Mouse (Mus musculus) testis, postnatal 14 days (tissue): Measurements from ENCODE around the gene Rarb.
"Not testable (repeated sequence)": the region's sequence is repeated elsewhere in the genome, so short reads cannot be mapped to it uniquely, and the experiment has no call there.

Source experiments
- DNase-seq: peaks from one replicate; pipeline ENCODE4 v3.0.0; 2021; ENCODE audit warnings: low spot score

Gene Rarb

GRCm38 (mm10) chr14:16818602-16819250 lies at the start of gene Rarb:
Rarb (minus strand) TSS chr14:16819156.
- no peak for DNase-seq

DNA sequence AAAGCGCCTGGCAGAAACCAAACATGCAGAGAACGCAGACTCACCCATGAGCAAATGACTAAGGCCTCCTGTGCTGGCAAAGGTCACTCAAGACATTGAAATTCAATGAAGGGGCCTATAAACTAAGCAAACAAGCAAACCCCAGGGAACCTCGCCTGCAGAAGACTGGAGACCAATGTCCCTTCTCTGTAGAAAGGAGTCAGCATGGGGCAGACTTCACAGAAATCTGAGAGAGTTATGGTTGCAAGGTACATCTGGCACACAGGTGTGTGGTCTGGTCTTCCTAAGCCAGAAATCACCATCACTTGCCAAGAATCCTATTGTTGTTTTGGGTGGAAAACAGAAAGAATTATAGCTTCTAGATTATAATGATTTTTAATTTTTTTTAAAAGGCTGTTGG lies 23.1 kb upstream of the Rarb start:
- no peak for DNase-seq

GRCm38 (mm10) chr14:16841597-16841989 lies 22.6 kb upstream of the Rarb start:
- DNase-seq = no peak

DNA sequence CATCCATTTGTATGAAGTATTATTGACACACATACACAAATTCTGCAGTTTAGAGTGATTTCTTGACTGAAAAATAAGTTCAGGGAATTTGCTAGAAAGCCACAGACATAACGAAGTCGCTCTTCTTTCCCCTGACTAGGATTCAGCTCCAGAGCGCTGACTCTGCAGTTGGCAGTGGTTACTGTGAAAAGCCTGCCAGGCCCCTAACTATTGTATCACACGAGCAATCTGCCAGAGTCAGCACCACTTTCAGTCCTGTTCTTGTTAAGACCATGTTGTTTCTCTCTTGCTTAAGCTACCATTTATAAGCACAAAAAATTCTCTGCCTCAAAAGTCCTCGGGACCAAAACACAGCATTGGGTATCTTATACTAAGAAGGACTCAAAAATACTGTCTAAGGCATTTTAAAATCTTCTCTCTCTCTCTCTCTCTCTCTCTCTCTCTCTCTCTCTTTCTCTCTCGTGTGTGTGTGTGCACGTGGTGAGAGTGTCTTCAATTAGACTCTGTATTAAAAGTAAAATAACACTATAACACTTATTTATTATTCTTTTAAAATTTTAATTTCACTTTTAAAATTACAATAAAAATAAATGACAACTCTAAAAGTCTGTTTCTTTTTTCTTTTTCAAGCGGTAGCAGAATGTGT lies 22.1 kb upstream of the Rarb start:
- DNase-seq = peak; percentile 7

DNA sequence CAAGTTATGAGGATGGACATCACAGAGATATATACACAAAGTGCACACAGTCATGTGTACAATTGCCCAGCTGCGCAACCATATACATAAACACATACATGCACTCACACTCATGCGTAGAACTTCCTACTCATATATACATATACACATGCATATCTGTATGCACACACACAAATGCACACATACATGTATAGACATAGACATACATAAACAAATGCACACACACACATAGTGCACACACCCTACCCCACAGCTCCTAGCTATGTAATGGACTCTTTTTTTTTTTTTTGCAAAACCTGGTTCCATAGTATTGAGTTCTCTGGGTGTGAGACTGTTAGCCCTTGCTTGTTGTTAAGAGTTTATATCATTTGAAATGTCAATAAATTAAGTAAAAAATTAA lies 21.2 kb upstream of the Rarb start:
- DNase-seq = no peak

- DNase-seq = no peak
Observed at GRCm38 (mm10) chr14:16815096-16815741, 3.7 kb downstream of the Rarb start.

- DNase-seq = no peak
Observed at GRCm38 (mm10) chr14:16806155-16806554, 12.8 kb downstream of the Rarb start.

- DNase-seq = no peak
Observed at GRCm38 (mm10) chr14:16790161-16790560, 28.8 kb downstream of the Rarb start.

DNA sequence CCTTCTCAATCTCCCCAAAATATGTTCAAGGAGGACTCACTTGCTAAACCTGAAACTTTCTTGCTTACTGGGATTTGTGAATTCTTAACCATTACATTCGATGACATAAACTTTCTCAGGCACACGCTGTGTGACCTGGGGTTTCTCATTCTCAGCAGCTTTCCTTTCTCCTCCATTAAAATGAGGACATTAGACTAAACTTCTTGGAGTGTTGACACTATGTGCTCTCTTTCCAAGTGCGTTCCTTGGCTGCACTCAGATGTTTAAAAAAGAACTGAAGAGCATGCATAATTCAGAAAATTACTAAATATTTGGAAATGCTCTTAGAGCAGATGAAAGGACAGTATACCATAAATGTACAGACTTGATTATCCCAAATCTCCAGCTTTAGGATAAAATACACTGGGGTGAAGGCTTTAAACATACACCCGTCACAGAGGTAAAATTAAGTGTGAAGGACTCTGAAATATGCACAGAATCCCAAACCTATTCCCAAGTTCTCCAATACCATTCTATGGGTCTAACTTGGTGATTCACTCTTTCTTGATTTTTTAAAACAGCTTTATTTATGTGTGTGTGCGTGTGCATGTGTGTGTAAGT lies 36.9 kb downstream of the Rarb start:
- no peak for DNase-seq

DNA sequence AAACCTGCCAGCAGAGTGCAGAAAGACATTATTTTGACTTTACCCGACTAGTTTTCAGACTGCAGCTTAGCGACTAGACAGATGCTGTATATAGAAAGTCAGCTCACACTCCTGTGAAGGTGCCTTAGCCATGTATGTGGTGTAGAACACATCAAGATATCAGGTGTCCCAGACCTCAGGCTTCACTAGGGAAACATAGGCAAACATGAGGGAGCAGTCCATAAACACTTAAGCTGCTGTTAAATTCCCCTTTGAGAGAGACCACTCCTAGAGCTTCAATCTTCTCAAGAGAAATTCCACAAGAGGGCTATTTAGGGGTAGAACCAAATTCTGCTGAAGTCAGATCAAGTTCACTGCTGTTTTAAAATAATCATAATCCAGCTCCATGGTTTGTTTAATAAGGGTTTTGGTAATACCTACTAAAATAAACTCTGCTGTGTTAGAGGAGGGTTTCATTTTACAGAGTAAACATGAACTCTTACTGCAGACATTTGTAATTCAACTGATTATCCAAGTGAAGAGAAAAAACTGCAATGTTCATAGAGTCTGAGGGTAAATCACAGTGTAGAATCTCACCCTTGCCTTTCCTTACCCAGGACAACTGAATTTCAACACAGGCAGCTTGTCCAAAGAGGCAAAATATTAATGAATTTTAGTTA lies 42.1 kb downstream of the Rarb start:
- no peak for DNase-seq

DNA sequence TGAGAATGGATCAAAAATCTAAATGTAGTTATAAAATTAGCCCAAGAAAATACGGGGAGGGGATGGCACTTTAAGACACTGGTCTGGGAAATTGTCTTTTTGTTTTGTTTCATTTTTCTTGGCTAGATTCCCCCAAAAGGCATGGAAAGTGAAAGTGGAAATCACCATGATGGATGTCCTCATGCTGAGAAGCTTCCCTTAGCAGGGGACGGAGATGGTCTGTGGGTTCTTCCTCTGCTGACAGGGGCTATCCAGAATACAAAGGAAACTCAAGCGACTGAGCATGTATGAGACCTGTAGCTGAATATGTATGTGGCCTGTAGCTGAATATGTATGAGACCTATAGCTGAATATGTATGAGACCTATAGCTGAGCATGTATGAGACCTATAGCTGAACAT lies 46.0 kb downstream of the Rarb start:
- no peak for DNase-seq

- DNase-seq = no peak
Observed at GRCm38 (mm10) chr14:16765891-16766290, 53.1 kb downstream of the Rarb start.

- DNase-seq = no peak
Observed at GRCm38 (mm10) chr14:16762773-16763172, 56.2 kb downstream of the Rarb start.

- DNase-seq = no peak
Observed at GRCm38 (mm10) chr14:16758773-16759434, 60.1 kb downstream of the Rarb start.

- DNase-seq = not testable (repeated sequence)
Observed at GRCm38 (mm10) chr14:16755601-16756000, 63.4 kb downstream of the Rarb start.

- DNase-seq = no peak
Observed at GRCm38 (mm10) chr14:16752648-16753047, 66.3 kb downstream of the Rarb start.

- DNase-seq = no peak
Observed at GRCm38 (mm10) chr14:16746982-16747578, 71.9 kb downstream of the Rarb start.

GRCm38 (mm10) chr14:16740982-16741739 lies 77.8 kb downstream of the Rarb start:
- no peak for DNase-seq

DNA sequence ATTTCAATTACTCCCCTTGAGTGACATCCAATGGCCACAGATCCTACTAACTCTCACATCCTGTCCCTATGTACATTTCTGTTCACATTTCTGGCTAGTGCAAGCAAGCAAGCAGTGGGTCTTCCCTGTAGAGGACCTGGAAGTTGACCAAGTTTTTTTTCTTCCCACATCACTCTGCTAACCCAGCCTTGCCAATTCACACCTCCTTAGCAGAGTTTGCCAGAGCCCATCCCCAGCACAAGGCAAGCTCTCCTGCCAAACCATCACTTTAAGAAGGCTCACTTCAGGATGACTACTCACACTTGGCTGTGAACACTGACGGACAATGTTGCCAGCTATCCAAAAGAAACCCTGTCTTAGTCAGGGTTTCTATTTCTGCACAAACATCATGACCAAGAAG lies 80.4 kb downstream of the Rarb start:
- DNase-seq = no peak

- no peak for DNase-seq
Observed at GRCm38 (mm10) chr14:16737781-16738180, 81.2 kb downstream of the Rarb start.
